Mouse (Mus musculus) neutrophil, adult 83 days (primary cell): ENCODE results near the gene Mapk1ip1l. TPM values are rescaled to one million over a fixed set of nuclear protein-coding genes. Genes with fewer than 3 reads are reported as not detected.

Source experiments
- total RNA-seq, 2 experiments: library from RNA; stranded (reverse); gene quantifications; one replicate each; pipeline ENCODE4 v1.2.4; 2023

Gene Mapk1ip1l
- 10 to 100 TPM; 89.8 to 97.7 TPM for total RNA-seq

DNA sequence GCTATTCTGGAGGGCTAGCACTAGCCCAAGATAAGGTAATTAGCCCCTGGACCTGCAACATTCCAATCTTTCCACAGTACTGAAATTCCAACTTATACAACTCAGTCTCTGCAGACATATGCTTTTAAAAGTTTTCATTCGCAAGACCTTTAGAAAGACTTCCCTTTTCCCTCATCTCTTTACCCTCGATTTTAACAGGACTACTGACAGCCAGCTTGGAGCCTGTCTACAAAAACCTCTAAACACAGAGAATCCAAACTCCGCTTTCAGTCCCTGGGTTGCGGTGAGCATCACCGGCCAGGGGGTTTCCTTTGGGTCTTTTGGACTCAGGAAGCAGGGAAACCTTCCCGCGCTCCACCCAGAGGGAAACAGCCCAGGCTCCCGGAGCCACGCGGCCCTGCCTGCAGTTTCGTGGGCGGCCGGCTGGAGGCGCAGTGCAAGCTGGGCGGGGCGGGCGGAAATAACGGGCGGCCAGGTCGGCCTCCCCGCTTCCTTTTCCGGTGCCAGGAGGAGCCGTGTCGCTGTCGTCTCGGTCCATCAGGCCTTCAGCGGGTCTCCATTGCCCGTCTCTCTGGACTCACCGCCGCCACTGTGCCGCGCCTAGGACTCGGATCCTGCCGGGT lies at the start of gene Mapk1ip1l:
Gene Mapk1ip1l, plus strand, starts transcription at position 482 of the 623 bp plus-strand sequence.

DNA sequence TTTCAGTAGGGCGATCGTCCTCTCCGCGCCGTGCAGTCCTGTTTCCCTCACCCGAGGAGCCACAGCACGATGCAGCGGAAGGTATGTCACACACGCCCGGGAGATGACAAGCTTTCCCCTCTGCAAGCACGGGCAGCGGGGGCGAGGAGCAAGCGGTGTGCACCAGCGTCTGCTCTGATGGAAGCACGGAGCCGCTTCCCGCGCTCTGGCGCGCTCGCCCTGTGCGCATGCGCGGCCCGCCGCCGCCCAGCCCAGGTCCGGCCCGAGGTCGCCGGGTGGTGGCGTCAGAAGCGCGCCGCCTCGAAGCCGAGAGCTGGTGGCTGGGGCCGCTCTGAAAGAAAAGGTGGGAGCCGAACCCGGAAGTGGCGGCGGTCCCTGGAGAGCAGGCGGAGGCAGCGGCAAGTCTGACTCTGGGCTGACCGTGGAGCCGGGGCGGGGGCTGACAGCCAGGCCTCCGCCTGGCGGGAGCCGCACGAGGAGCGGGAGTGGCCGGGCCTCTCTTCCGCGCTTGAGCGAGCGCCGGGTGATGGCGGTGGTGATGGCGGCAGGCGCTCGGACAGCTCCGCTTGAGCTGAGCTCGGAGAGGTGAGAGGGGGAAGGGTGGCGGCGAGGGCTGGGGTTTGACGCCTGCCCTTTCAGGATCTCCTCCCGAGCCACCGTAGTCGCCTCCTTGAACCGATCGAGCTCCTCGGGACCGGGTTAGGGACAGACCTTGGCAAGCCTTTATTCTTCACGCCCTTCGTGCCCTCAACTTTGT lies 21.3 kb upstream of the Mapk1ip1l start, which contains the start of the genes Wdhd1 and Socs4:
Gene Wdhd1, minus strand, starts transcription at position 221 of the 757 bp plus-strand sequence.
Gene Socs4, plus strand, starts transcription at position 295 of the 757 bp plus-strand sequence.

DNA sequence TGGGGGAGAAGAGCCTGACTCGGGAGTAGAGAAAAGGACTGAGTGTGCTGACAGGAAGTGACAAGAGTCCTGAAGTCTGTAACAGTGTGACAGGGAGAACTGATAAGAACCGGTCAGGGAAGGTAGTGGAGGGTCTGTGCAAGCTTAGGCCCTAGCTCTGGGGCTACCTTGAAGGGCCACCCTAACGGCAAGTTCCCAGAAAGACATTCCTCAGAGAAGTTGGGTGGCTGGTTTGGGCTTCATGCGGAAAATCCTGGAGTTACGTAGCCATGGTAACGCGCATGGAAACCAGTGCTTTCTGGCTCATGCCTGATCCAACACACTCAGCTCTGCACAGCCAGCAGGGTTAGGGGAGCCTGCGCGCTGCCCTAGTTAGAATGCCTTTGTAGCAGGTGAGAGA lies 69.4 kb downstream of the Mapk1ip1l start, which contains the start of gene Lgals3:
Gene Lgals3, plus strand, starts transcription at position 291 of the 400 bp plus-strand sequence.

Other genes starting within 250 kb of the Mapk1ip1l start
- gene Gch1, start 108.9 kb upstream of the Mapk1ip1l start, total RNA-seq: 10 to 100 TPM; 10.3 to 10.9 TPM
- 10 to 100 TPM; 35.2 to 37.7 TPM for gene Wdhd1, start 21.4 kb upstream of the Mapk1ip1l start, total RNA-seq
- gene Socs4, start 21.3 kb upstream of the Mapk1ip1l start, total RNA-seq: 10 to 100 TPM; 13.7 to 17.5 TPM
- 100 to 1,000 TPM; 472 to 506 TPM for gene Lgals3, start 69.5 kb downstream of the Mapk1ip1l start, total RNA-seq
- gene Dlgap5, start 120.1 kb downstream of the Mapk1ip1l start, total RNA-seq: 10 to 100 TPM; 53.3 to 56.2 TPM
- gene Fbxo34, start 152.2 kb downstream of the Mapk1ip1l start, total RNA-seq: 10 to 100 TPM; 35.0 to 37.1 TPM